Mouse (Mus musculus) adrenal gland, postnatal 10 days (tissue): ENCODE results near the gene Wdr1. TPM values are rescaled to one million over a fixed set of nuclear protein-coding genes. Genes with fewer than 3 reads are reported as not detected.
"Not testable (repeated sequence)": the region's sequence is repeated elsewhere in the genome, so short reads cannot be mapped to it uniquely, and the experiment has no call there.

ENCODE experiments used
- DNase-seq: peaks from one replicate; pipeline ENCODE4 v3.0.0; 2021; ENCODE audit warnings: mixed read lengths
- long read RNA-seq, 2 experiments: library from polyadenylated mRNA; stranded (forward); transcript quantifications; one replicate each; pipeline ENCODE4 v2.0.0; 2021
- total RNA-seq, 2 experiments: library from RNA; stranded (reverse); gene quantifications; 2 replicates each; pipeline ENCODE4 v1.2.3; 2021

Wdr1 gene
- 100 to 1,000 TPM; 118 to 136 TPM for total RNA-seq
- long read RNA-seq, experiment 1, transcript Wdr1-201 (15 exons, 3,089 nt), result major isoform, 199 of 231 reads
- long read RNA-seq, experiment 1, partial matches to known transcripts, result 13 of 231 reads
- long read RNA-seq, experiment 1, other reads (novel, unspliced or antisense), result 16 of 231 reads
- long read RNA-seq, experiment 2, transcript Wdr1-201 (15 exons, 3,089 nt), result major isoform, 141 of 170 reads
- long read RNA-seq, experiment 2, partial matches to known transcripts, result 15 of 170 reads
- long read RNA-seq, experiment 2, other reads (novel, unspliced or antisense), result 14 of 170 reads

DNA sequence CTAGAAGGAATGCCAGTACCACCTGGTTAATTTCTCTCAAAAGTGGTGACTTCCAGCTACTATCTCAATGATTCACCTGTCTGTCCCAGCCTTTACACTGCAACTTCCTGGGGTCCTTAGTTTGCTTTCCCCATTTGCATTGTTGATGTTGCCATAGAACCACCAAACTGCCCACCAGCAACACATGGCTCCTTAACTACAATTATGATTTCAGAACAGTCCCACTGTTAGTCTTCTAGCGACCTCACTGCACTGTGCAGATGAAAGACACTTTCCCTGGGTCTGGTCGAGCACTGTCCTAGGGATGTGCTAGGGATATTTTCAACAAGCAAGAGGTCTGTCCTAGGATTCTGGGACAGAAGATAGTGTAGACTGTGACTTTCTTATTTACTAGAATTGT, at the start of gene Wdr1:
Wdr1 (minus strand) TSS at position 101 of the 400 bp plus-strand sequence.
- DNase-seq, result no peak

DNA sequence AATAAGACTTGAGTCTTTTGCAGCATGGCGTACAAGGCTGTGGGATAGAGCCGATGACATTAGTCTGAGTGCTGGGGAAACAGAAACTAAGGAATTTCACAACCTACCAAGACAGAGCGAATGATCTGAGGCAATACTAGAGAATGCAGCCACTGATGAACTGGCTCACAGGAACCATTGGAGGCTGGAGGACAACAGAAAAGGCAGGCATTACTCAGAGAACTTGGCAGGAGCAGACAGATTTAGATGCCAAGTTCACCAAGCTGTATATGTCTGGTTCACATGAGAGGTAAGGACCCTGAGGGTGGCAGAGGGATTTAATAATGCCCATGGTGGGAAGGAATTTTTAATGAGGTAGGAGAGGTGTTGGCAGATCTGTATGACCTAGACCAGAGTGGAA, 48.1 kb upstream of the Wdr1 start:
- DNase-seq, result peak; percentile 27

DNA sequence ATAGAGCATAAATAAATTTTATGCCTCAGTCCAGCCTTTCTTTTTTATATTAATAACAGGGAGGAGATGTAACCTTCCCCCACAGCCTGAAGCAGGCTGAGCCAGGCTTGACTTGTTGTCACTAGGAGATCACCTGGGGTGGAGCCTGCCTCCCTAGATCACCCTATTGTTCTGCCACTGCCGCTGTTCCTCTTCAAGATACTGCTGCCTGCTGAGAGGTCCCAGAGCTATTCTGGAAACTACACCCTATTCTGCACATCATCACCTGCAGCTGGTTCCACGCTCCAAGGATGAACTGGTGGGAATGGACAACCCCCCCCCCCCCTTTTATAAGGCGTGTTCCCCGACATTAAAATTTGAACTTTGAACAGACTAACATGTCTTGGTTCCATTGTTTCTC, 45.2 kb upstream of the Wdr1 start:
- not testable (repeated sequence) for DNase-seq

DNA sequence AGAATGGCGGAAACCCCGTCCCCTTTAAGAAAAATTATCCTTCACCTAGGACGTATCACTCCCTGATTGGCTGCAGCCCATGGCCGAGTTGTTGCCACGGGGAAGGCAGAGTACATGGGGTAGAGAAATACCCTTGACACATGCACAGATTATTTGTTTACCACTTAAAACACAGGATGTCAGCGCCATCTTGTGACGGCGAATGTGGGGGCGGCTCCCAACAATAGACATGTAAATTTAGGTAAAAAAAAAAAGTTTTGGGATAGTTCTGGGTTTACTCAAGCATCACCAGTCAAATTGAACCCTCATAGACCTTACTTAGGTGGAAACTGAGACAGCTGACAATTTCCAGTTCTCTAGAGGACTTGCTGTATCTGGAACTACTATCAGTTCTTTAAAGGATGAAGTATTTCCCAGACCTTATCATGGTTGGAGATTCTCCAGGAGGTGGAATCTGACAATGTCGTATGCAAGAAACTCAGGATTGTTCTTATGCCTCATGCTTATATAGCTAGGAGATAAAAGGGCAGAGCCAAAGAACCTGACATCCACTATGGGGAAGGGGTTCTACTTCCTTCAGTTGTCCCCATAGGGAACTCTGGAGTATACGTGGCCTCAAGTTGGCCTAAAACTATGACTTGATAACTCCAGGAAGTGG, 35.8 kb upstream of the Wdr1 start:
- DNase-seq, result no peak

DNA sequence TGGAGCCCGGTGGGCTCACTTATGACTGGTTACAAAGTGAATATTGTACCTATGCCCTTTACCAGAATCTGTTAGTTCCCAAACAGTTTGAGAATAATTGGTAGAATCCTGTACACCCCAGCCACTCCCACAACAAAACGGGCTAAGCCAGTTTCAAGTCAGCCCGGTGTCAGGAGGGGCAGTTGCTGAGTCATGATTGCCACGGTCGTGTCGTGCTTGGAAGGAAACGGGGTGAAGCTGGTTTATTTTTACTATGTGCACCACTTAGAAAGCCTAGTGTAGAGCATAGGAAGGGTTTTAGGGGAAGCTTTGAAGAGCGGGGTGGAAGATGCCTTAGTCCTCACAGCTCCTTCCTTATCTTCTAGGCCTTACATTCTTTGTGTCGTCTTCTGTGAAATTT, 25.9 kb upstream of the Wdr1 start:
- no peak for DNase-seq

DNA sequence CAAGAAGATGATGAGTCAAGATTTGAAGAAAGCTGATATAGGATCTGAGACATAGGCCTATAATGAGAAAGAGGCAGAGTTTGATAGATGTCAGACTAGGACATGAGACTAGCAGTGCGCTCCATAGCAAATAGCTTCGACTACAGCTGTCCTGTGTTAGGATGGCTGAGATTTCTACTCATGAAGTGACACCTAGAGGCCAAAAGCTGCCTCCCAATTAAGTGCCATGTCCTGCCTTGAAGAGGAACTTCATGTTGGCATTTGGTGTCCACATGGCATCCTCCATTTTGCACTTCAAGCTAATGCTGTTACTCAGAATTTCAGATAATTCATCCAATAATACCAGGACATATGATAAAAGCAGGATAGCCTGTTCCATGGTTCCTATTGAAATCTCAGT, 22.4 kb upstream of the Wdr1 start:
- no peak for DNase-seq

DNA sequence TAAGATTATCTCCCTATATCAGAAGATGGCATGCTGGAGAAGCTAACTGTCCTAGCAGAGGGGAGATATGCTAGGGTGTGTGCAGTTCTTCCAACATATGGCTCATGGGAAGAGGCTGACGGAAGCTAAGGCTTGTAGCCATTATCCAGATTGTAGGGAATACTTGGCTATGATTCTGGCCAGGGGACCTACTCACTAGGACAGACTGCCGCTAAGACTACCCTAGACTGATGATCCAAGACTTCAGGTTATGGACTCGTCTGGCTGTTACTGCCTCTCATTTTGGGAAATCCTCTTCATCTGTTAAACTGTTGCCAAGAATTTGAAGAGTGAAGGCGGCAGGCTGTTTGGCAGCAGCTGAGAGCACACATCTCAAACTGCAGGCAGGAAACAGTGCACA, 20.0 kb upstream of the Wdr1 start:
- no peak for DNase-seq

DNA sequence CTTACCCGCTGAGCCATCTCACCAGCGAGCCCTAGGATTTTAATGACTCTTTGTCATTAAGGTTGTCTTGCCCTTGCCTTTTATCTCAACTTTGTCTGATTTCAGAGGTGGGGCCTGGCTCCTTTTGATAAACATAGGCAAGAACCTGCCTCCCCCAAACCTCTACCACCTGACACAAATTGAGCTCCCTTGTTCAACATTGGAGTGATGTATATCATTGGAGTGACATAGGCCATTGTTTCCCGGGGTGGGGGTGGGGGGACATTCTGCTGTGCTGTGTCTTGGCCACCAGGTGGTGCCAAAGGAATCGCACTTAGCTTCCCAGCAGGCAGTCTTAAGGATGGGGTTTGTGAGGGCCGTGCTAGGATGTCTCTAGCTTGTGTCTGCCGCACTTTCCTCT, 17.7 kb upstream of the Wdr1 start:
- DNase-seq, result peak; percentile 55

DNA sequence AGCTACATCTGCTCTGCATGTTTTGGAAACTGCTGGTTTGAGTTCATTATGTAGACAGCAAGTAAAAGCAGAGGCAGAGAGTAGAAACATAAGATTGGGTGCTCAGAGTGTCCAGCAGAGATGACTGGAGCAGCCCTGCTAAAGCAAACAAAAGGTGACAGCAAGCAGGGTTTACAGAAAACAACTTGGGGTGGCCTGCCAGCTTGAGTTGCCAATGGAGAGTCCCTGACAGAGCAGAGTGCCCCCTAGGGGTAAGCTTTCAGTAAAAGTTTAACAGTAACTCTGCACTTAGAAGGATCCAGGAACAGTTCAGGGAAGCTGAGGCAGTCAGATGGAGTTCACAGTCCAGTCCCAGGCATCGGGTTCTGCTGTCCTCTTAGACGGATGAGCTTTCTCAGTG, 7.9 kb upstream of the Wdr1 start:
- peak; percentile 26 for DNase-seq

DNA sequence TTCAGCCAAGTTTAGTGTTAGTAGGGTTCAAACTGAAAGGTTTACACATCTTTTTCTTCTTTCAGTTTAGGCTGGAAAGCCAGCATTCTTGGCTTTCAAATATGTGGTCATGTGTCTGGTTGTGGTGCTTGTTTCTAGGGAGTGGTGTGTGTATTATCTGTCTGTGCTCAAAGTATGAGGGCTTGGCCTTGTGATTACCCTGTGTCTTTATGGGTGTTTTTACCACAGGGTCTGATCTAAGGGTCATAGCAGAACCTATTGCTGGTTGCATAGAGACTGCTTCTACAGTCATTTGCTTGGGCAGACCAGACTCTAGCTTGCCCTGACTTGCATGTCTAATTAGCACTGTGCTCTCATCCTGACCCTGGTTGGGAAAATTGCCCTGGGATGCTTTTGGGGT, 5.6 kb upstream of the Wdr1 start:
- DNase-seq, result no peak

DNA sequence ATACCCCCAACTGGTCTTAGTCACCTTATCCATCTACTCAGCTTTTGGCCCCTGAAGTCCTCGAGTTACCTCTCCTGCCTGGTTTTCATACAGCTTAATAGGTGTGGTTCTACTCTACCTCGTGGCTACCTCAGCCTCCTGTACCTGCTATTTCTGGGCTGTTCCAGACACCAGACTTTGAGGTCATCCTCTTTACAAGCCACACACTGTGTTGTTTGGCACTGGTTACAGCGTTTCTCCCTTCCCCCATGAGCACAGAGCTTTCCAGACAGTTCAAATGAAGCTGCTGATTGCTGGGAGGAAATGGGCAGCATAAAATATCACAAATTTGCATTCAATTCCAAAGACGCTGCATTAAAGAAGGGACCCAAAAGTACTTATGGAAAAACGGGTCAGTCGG, 1.8 kb upstream of the Wdr1 start:
- no peak for DNase-seq

DNA sequence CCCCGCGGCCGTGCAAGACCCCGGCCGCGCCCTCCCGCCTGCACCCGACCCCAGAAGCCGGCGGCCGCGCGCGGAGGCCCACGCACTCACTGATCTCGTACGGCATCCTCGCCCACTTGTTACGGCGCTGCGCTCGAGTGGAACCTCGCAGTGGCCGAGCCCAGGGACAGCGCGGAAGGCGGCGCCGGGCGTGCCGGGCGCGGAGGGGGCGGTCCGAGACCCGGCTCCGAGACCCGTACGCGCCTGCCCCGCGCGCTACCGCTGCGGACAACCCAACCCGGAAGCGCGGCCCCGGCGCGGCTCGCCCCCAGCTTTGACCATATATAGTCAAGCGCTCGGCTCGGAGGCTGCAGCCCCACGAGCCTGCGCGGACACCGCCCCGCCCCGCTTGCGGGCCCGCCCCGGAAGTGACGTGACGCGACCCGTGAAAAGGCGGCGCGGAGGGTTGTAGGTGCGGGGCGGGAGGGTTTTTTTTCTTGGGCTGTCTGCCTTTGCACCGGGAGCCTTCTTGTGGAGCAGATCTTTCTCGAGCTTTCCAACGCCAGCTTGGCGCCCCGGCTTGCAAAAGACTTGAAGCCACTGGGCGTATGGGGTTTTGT, 1.5 kb downstream of the Wdr1 start:
- DNase-seq, result peak; percentile 100

DNA sequence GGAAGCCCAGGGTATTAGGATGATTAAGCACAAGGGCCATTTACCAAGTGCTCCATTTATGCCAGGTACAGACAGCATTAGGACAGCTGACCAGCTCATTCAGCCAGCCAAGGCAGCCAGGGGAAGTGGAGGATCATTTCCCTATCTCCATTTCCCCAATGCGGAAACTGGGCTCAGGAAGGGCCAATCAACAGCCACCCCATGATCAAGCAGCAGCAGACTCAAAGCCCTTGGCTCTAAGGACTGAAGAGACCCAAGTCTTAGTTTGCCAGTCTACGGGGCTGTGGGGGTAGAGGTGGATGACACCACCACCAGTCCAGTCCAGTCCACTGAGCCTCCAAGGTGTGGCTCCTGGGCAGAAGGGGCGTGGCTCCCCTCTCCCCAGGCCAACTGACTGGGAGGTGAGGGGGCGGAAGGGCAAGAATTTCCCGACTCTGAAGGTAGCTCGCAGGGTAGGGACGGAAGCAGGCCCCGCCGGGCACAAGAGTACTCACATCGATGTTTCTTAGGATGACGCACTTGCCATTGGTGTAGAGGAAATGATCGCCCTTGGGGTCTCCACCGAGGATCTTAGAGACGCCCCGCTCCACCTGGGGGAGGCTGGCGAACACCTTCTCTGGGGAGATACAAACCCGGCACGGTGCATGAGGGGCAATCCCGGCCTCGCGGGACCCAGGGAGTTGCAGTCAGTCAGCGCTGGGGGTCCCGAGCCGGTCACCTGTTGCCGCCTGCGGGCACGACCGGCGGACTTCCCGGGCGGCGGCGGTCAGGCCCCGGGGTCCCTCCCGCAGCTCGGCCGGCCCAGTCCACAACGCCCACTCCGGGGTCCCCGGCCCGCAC, 2.2 kb downstream of the Wdr1 start:
- peak; percentile 55 for DNase-seq

DNA sequence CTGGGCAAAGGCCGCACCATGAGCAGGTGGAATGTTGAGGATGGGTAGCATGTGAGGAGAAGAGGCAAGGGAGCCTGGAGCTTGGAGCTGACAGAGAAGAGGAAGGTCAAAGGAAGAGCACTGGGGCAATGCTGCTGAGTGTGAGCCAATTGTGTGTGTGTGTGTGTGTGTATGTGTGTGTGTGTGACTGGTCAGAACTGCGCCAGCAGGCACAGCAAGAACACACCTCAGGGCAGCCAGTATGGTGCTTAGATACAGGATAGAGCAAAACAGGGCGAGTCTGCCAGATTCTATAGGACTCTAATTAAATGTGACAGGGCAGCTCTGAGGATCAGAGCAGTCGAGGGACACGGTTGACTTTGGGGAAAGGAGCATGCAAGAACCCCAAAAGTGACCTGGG, 4.2 kb downstream of the Wdr1 start:
- no peak for DNase-seq

DNA sequence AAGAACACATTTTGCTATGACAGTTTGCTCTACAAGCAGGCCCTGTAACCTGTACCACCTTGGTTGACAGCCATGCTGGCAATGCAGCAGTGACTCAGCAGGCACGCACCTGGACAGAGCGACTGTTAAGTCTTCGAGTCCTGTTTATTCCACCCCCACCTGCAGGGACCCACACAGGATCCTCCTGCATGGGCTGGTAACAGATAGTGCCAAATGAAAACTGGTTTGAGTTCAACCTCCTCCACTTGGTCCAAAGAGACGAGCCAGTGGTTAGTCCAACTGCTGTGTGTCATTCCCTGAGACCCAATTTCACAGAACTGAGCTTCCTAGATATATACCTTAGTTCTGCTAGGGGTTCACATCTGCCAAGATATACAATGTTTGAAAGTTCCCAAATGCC, 5.2 kb downstream of the Wdr1 start:
- no peak for DNase-seq

DNA sequence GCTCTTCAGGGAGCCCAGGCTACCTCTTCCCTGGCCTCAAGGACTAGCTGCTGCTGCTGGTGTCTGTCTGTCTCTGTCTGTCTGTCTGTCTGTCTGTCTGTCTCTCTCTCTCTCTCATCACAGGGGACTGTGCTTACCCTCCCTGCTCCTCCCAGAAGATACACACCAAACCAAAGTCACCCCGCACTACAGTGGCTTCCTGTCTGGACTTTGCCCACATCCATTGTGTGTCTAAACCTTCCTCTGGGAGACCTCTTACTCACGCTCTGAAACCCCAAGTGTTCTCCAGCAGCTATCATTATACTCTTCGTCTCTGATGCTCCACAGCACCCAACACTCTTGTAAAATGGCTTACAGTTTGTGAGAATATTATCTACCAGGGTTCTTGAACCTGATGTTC, 6.6 kb downstream of the Wdr1 start:
- no peak for DNase-seq

DNA sequence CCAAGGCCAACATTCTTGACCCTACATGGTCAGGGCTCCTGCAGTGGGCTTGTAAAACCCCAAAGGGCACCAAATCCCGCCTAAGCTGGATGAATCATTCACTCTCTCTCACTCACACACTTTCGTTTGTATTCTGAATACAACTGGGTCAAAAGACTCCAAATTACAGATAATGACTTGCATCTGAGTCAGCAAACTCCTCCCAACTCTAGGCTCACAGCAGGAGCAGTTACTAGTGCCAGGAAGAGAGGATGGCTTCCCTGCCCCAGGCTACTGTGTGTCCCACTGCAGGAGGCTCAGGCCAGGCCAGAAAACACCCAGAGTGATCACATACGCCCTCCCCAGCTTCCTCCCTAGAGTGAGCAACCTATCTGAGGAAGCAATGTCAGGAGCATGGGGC, 9.1 kb downstream of the Wdr1 start:
- peak; percentile 35 for DNase-seq

DNA sequence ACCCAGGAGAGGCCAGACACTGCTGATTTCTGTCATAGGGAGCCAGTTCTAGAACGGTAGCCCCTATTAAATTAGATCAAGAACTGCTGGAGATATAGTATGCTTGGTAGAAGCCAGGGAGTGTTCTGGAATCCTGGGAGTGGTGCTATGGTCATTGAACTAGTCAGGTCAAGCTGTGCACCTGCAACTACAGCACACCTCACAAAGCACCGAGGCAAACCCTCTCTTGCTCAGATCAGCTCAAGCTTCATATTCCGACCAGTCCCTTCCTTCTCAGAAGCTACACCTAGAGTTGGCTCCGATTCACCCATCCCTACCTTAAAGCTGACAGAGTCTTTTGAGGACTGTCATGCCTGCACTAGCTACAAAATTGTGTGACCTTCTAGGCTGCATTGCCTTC, 9.5 kb downstream of the Wdr1 start:
- no peak for DNase-seq

DNA sequence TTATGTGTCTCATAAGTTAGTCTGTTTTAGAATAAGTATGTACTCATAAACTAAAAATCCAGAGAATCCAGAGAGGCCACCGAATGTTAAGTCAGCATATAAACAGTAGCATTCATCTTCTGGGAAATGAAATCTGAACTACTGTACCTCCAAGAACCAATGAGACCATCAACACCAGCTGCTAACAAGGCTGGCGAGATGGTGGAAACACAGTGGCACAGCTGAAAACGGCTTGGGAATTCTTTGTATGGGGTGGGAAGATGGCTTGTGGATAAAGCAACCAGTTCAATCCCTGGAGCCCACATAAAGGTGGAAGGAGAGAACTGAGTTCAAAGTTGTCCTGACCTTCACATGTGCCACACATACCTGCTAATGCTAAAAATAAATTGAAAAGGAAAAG, 10.4 kb downstream of the Wdr1 start:
- no peak for DNase-seq

DNA sequence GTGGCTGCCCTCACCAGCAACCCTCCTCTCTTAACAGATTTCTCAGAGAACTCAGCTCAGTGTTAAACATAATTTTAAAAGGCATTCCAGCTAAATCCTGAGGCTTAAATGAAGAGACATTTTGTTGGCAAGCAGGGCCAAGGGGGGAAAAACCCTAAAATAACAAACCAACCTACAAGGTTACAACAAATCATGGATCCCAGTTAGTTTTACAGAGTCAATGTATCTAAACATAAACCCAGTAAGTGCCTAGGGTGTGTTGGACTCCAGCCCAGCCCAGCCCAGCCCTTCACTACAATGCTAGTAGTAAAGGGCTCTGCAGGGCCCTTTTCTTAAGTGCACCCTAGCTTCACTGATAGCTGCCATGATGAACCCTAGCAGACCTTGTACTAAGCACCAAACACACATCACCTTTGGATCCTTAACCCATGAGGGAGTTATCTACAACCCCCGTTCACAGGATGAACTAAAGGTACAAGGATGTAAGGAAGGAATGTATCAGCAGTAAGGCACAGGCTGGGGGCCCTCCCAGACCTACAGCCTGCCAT, 12.7 kb downstream of the Wdr1 start:
- no peak for DNase-seq

DNA sequence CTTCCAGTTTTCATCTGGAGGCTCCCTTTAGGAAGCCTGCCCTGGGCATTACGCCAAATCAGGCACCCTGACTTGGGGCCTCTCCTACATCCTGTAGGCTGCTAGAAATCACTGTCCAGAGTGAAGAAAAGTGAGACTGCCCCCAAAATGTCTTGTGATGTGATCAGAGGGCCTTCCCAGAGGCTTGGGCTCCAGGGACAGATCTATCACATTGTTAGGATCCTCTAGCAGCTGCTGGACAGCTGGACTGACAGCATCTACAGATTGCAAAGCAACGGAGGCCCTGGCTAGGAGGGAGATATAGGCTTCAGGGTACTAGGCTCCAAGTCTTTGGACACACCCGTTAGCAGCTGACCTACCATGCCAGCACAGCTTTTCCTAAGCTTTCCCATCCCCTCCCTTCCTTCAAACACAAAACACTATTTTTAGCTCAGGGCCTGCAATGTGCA, 13.5 kb downstream of the Wdr1 start:
- DNase-seq, result no peak

DNA sequence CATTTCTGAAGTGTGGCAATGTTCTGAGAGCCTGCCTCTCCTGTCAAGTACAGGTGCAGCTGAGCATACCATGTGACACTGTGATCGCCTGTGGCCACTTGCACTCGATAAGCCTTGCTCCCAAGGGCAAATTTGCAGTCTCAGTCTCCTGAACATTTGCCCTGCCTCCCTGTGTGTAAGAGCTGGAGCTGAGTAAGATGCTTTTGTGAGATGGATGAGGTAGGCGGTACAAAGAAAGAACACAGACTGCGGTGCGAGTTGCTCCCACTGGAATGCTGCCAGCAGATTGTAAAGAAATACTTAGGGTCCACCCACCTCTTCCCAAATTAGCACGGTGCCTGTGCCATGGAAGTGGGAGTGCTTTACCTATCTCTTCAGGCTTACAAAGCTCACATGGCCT, 15.6 kb downstream of the Wdr1 start:
- no peak for DNase-seq
